Mouse (Mus musculus) brain, adult 2 months (tissue): ENCODE measurements at regions not wholly inside any gene's neighbourhood (a gene's known extent, or its start where the extent isn't known, plus 50 kb on each side); places are given as distances from the start of the nearest gene placed in this dataset.

Experiments used
- DNase-seq: peaks from one replicate; pipeline ENCODE4 v3.0.0; 2011; ENCODE audit warnings: low read depth, low spot score

DNA sequence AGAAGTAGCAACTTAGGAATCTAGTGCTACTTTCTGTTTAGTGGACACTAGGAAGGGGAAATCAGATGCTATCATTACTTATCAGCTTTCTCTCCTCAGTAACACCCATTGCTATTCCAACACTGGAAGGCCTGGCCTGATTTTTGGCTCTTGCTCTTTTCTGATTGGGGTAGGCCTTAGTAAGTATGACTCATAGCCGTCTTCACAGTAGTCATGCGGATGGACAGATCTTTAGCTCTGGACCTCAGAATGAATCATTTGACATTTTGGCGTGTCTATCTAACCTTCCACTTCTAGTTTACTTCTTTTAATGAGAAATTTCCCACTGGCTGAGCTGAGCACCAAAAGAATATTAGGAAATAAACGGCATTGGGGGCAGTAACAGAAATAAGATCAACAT lies 71.4 kb upstream of the Esx1 start:
- DNase-seq: no peak

DNA sequence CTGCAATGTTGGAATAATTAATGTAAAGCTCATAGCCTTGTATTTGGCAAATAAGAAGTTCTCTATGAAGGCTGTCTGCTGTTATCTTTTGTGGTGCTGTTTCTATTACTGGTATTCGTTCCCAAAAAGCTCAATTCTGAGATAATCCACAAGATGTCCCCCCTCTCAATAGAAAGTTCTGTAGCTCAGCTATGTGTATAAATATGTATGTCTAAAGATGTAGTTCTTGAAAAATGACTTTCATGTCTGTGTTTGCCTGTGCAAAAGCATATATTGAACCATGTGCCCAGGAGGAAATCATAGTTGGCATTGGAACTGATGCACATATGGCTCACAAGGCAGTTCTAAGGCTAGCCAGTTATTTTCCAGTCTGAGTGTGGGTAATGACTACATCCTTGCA lies 68.2 kb upstream of the Esx1 start:
- peak; percentile 21 for DNase-seq

DNA sequence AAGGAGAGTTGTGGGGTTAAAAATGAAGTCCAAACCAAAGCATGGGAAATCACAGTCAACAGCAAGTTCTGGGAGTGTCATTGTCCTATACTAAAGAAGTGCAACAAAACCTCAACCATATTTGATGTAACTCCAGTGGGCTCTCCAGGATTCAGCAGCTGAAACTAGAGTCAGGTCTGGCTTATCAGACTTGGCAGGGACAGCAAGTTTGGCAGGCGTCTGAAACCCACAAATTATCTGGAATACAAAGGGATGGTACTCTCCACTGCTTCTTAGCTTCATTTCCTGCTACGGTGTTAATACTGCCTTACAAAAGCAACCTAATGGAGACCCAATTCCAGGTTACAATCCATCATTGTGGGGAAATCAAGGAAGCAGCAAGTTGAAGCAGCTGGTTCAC lies 53.9 kb upstream of the Esx1 start:
- no peak for DNase-seq

DNA sequence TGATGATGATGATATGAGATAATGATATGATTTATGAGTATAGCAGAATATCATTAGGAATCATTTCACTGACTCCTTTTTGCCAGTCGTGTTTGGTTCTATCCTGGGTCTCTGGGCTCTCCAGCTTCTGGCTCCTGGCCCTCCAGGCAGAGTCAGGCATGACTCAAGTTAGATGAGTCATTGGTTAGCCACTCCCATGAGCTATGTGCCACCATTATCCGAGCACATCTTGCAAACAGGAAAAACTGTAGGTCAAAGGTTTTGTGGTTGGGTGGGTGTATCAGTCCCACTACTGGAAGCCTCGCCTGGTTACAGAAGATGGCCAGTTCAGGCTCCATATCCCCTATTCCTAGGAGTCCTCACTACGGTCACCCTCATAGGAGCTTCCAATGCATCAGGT lies 51.6 kb upstream of the Esx1 start:
- DNase-seq: no peak
